Mouse (Mus musculus) natural killer cell, adult 2 months (primary cell): ENCODE data around the gene Abcb10.
"Not testable (repeated sequence)": the region's sequence is repeated elsewhere in the genome, so short reads cannot be mapped to it uniquely, and the experiment has no call there.

Experiments used
- DNase-seq, 2 experiments: peaks; one replicate each; pipeline ENCODE4 v3.0.0; 2022; ENCODE audit warnings: low spot score in 2 of 2

Gene Abcb10

GRCm38 (mm10) chr8:123982826-123983400, at the start of gene Abcb10:
TSS of gene Abcb10 (minus strand) at chr8:123983122.
- peak; percentile 83 to 87 for DNase-seq

DNA sequence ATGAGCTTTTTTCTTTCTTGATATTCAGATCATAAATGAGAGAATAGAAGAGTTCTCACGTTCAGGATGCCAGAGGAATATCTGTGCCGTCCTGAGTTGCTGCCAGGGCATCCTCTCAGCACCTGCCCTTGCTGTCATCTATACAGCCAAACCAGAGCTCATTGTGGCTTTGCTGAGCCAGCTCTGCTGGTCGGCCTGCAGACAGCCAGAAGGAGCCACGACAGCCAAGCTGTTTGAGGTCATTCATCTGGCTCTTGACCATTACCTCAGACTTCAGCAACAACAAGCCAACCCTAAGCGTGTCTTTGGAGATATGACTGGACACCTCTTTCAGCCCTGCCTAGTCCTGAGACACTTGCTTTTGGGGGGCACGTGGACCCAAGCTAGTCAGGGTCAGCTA, 44.9 kb upstream of the Abcb10 start:
- DNase-seq, result no peak

DNA sequence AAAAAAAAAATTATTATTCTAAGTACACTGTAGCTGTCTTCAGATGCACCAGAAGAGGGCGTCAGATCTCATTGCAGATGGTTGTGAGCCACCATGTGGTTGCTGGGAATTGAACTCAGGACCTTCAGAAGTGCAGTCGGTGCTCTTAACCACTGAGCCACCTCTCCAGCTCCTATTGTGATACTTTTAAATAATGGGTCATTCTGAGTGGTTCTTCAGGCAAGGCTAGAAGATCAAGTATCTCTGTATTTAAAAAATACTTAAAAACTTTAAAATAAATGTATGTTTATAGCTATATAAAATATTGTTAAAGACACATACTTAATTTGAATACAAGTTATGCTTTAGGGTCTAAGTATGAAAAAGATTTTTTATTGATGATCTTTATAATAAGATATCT, 43.3 kb upstream of the Abcb10 start:
- DNase-seq, result not testable (repeated sequence)

DNA sequence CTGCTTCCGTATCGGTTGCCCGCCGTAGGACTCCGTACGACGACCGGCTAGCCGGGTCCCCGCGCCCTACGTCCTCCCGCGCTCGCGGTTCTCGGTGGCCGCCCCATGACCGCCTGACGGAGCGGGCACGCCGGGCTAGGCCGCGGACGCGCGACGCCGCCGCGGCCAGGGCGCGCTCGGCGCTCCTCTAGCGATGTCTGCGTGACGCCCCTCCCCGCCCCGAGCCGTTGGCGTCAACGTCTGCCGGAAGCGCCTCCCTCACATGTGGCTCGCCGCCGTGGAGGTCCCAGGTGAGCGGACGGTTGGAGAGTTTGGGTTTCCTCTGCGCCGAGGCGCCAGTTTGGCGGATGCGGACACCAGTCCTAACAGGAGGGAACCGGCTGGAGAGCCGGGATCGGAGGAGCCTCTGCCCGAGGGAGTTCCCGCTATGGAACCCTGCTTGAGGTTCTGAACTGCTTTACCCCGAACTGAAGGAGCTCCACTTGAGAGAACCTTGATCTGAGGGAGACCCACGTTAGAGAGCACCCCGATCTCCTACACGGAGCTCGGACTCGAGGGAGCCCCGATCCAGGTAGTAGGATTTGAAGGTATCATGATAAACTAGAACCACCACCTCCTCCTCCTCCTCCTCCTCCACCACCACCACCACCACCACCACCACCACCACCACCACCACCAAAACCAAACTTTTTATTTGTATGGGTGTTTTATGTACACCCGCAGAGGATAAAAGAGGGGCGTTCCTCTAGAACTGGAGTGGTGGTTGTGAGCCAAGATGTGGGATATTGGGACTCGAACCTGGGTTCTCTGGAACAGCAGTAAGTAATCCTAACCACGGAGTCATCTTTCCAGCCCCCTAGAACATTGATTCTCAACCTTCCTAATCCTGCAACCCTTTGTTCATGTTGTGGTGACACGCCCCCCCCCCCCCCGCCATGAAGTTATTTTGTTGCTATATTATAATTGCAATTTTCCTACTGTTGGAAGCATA, 38.6 kb upstream of the Abcb10 start, which contains the start of the genes Taf5l and Urb2:
Gene Taf5l (minus strand): TSS at position 161 of the 991 bp plus-strand sequence.
Gene Urb2 (plus strand): TSS at position 272 of the 991 bp plus-strand sequence.
- DNase-seq, result peak; percentile 87 to 90

DNA sequence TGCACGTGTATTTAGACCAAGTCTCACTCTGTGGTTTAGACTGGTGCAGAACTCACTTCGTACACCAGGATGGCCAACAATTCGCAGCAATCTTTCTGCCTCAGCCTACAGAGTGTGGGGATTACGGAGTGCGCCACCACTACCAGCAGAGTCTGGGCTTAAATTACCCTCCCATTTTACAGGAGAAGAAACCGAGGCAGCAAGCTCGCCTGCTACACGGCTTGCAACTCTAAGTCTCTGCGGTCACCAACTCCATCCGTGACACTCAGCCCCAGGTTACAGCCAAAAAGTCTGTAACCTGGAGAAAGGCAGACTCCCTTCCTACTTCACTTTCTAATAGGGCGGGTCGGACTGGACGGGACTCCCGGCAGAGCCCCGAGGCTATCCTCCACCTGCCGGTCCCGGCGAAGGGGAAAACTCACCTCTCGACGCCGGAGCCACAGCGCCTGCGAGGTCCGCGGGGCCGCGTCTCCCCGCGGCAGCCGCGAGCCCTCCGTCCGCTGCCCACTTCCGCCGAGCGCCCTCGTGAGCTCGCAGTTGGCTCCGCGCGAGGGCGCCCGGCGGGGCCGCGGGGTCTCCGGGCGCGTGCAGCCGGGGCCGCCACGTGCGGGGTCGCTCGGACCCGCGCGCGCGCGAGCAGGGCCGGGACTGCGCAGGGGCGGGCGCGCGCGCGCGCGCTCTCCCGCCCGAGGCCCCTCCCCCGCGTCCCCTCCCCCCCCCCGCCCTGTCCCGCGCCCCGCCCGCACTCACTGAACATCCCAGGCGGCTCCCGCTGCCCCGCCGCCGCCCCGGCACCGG, 37.7 kb upstream of the Abcb10 start:
- DNase-seq, result peak; percentile 52 to 59

GRCm38 (mm10) chr8:124019782-124020181, 36.9 kb upstream of the Abcb10 start:
- DNase-seq, result peak in 1 of 2 experiments; percentile 11

- no peak for DNase-seq
Observed at GRCm38 (mm10) chr8:124014751-124015150, 31.8 kb upstream of the Abcb10 start.

DNA sequence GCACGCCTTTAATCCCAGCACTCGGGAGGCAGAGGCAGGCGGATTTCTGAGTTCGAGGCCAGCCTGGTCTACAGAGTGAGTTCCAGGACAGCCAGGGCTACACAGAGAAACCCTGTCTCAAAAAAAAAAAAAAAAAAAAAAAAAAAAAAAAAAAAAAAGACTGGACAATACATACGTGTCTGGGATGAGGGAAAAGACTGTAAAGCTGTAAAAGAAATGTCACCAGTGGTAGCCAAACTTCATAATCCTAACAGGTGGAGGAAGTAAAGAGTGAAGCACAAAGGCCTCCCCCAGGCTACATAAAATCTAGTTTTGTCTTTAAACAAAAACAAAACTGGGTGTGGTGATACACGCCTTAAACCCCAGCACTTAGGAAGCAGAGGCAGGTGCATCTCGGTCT, 31.4 kb upstream of the Abcb10 start:
- DNase-seq, result not testable (repeated sequence)

- DNase-seq, result no peak
Observed at GRCm38 (mm10) chr8:124011989-124012586, 29.2 kb upstream of the Abcb10 start.

DNA sequence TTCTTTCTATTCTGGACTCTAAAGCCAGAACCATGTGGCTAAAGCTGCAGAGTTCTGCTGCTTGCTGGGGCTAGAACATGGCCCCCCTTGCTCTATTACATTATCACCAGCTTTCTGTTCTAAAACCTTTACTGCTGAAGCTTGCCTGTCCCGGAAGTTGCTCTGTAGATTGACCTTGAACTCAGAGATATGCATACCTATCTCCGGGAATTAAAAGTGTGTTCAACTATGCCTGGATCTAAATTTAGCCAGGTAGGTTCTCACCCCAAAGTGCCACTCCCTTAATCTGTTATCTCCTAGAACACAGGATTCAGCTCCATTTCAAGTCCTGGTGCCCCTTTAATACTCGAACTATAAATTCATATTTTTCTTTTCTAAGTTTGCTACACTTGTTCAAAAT, 28.7 kb upstream of the Abcb10 start:
- no peak for DNase-seq

DNA sequence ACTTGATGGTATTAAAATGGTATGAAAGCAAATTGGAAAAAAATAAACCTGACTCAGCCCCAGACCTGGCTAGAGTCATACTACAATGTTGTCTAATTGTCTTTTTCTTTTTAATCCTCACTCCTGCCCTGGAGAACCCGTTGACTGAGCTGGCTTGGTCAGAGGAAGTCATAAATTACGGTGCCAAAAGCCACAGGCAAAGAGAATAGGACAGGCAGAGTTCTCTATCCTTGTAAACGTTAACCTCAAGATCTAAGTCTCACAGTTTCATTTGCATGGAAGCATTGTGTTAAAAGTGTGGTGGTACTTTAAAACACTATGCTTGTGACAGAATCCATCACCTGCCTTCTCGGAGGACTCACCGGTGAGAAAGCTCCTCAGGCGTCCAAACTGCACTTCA, 24.9 kb upstream of the Abcb10 start:
- DNase-seq, result no peak

- no peak for DNase-seq
Observed at GRCm38 (mm10) chr8:124002546-124003108, 19.7 kb upstream of the Abcb10 start.

DNA sequence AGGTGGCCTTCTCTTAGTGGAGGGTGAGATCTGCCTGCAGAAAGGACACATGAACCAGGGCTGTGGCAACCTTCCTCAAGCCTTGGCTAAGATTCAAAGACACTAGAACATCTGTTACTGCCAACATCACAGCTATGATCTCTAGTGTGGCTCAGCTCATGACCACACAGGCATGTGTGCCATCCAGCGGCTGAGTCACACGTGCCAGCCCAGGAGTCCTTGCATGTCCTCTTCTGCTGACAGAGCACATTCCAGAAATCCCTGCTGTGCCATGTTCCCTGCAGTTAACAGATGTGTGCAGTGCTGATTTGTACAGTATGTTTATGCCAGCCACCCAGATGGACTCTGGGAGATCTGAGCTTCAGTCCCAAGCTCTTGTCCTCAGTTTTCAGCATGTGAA, 16.6 kb upstream of the Abcb10 start:
- no peak for DNase-seq

GRCm38 (mm10) chr8:123993997-123994396, 11.1 kb upstream of the Abcb10 start:
- no peak for DNase-seq

DNA sequence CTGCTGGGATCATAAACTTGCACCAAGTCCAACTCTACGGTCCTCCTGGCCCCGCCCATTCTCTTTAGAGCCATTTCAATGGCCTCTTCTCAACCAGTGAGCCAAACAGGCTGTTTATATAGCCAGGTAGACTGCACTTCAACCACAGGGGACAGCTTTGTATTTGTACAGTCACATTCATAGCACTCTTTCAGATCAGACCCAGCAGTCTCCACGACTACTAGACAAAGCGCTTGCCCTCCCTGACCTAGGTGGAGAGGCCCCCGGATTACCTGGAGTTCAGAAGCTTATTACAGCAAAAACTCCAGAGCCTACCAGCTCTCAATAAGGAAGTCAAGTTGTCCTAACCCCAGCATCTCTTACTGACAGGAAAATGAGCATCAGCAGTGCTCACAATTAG, 10.7 kb upstream of the Abcb10 start:
- no peak for DNase-seq

- DNase-seq, result no peak
Observed at GRCm38 (mm10) chr8:123992587-123992986, 9.7 kb upstream of the Abcb10 start.

GRCm38 (mm10) chr8:123990277-123991049, 7.5 kb upstream of the Abcb10 start:
- no peak for DNase-seq

GRCm38 (mm10) chr8:123989128-123989527, 6.2 kb upstream of the Abcb10 start:
- no peak for DNase-seq

DNA sequence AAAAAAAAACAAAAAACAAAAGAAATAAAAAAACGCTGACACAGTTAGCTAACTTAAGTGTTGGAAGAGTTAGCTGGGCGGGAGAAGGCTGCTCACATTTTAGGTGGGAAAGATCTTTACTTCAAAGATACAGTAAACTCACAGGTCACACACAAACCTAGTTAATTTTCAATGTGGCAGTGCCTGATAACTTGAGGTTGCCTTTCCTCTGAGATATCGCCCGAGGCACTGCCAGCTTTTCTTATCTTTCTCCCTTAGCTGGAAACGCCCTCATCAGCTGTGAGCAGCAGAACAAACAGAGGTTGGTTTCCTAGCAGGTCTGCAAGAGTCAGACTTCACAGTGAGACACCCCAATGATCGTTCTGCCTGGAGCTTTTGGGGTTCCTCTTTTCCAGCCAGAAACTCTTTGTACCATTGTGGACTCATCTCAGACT, 5.7 kb upstream of the Abcb10 start:
- DNase-seq, result no peak

GRCm38 (mm10) chr8:123982291-123982793, 580 bp downstream of the Abcb10 start:
- peak in 1 of 2 experiments; percentile 9 for DNase-seq
